7 mouse cellular contexts compared by ENCODE assay signal in genomic region chr11:70000396-70000898, GRCm38 (mm10). TPM values are rescaled to one million over a fixed set of nuclear protein-coding genes. Genes with fewer than 3 reads are reported as not detected.
DNase-seq lines count a peak whose midpoint lies in the region; ATAC-seq lines count a peak whose summit lies in the region.

Dvl2 (plus strand) TSS chr11:70000595.

- no peaks in the 10 kb centered on the region for H3K27me3 ChIP-seq in intestine, embryonic 16.5 days (replicated peaks; ENCODE audit: control insufficient read depth, insufficient read depth, low read length)
- H3K27me3 ChIP-seq in limb, embryonic 11.5 days (ENCODE audit: control insufficient read depth, insufficient read depth, low read length), result no peaks in the 10 kb centered on the region
- no peaks in the 10 kb centered on the region for H3K27me3 ChIP-seq in midbrain, embryonic 14.5 days (ENCODE audit: control insufficient read depth, insufficient read depth, low read length)

- peak within 1 kb of the TSS; percentile 84 for H3K4me3 ChIP-seq in intestine, embryonic 16.5 days (ENCODE audit: low read length)
- peak within 1 kb of the TSS; percentile 78 for H3K4me3 ChIP-seq in limb, embryonic 11.5 days (ENCODE audit: low read depth, low read length)
- peak within 1 kb of the TSS; percentile 83 for H3K4me3 ChIP-seq in midbrain, embryonic 14.5 days (replicated peaks; ENCODE audit: low read depth, low read length)

- peak within 1 kb of the TSS; percentile 82 for H3K4me2 ChIP-seq in intestine, embryonic 16.5 days (ENCODE audit: low read depth, low read length)
- peak within 1 kb of the TSS; percentile 90 for H3K4me2 ChIP-seq in limb, embryonic 11.5 days (ENCODE audit: low read depth, severe bottlenecking)
- H3K4me2 ChIP-seq in midbrain, embryonic 14.5 days (ENCODE audit: low read length), result peak within 1 kb of the TSS; percentile 85

- WGBS in intestine, embryonic 16.5 days, result under 1% methylated on average over 48 of the region's 48 CpGs
- under 1% methylated on average over 48 of the region's 48 CpGs for WGBS in limb, embryonic 11.5 days
- under 1% methylated on average over 48 of the region's 48 CpGs for WGBS in midbrain, embryonic 14.5 days

- ATAC-seq in intestine, embryonic 16.5 days, result peak; percentile 57
- peak; percentile 59 for ATAC-seq in limb, embryonic 11.5 days (ENCODE audit: insufficient number of reproducible peaks, low FRiP score, low TSS enrichment, low read depth)
- peak; percentile 72 for ATAC-seq in midbrain, embryonic 14.5 days (ENCODE audit: low FRiP score, low TSS enrichment)

- peak within 1 kb of the TSS; percentile 96 for H3K27ac ChIP-seq in intestine, embryonic 16.5 days (ENCODE audit: low read length)
- H3K27ac ChIP-seq in limb, embryonic 11.5 days (replicated peaks; ENCODE audit: low read depth, low read length), result peak within 1 kb of the TSS; percentile 93
- H3K27ac ChIP-seq in midbrain, embryonic 14.5 days (replicated peaks; ENCODE audit: low read depth, low read length), result peak within 1 kb of the TSS; percentile 96

- peaks cover 16% of the 10 kb centered on the region for H3K36me3 ChIP-seq in intestine, embryonic 16.5 days (ENCODE audit: control insufficient read depth, insufficient read depth, low read length)
- peaks cover 20% of the 10 kb centered on the region for H3K36me3 ChIP-seq in limb, embryonic 11.5 days (ENCODE audit: control insufficient read depth, insufficient read depth, low read length)
- H3K36me3 ChIP-seq in midbrain, embryonic 14.5 days (ENCODE audit: control insufficient read depth, insufficient read depth, low read length), result peaks cover 31% of the 10 kb centered on the region

- H3K9me3 ChIP-seq in intestine, embryonic 16.5 days (ENCODE audit: control insufficient read depth, low read length), result no peaks in the 10 kb centered on the region
- H3K9me3 ChIP-seq in limb, embryonic 11.5 days (ENCODE audit: control insufficient read depth, low read length), result no peaks in the 10 kb centered on the region
- no peaks in the 10 kb centered on the region for H3K9me3 ChIP-seq in midbrain, embryonic 14.5 days (ENCODE audit: control insufficient read depth, low read length)

- peak within 1 kb of the TSS; percentile 91 for H3K9ac ChIP-seq in intestine, embryonic 16.5 days (ENCODE audit: low read depth, low read length)
- peak within 1 kb of the TSS; percentile 69 for H3K9ac ChIP-seq in limb, embryonic 11.5 days (ENCODE audit: low read length)
- H3K9ac ChIP-seq in midbrain, embryonic 14.5 days (replicated peaks; ENCODE audit: low read length), result peak within 1 kb of the TSS; percentile 67

- peaks cover 21% of the 10 kb centered on the region for H3K4me1 ChIP-seq in intestine, embryonic 16.5 days (ENCODE audit: control insufficient read depth, insufficient read depth, low read length)
- H3K4me1 ChIP-seq in limb, embryonic 11.5 days (ENCODE audit: control insufficient read depth, insufficient read depth, low read length), result peaks cover 14% of the 10 kb centered on the region; the same call in 1 of the 2 replicates
- H3K4me1 ChIP-seq in midbrain, embryonic 14.5 days (ENCODE audit: control insufficient read depth, insufficient read depth, low read length), result peaks cover 32% of the 10 kb centered on the region

- DNase-seq in adrenal gland, postnatal 10 days, result peak; percentile 95
- peak; percentile 94 for DNase-seq in embryo, embryonic 9.5 days (ENCODE audit: extremely low spot score)
- DNase-seq in gastrocnemius, postnatal 4 days (ENCODE audit: low spot score in 2 of 2), result peak; percentile 83 to 92
- DNase-seq in limb, embryonic 11.5 days (ENCODE audit: low spot score), result peak; percentile 95
- peak; percentile 96 for DNase-seq in midbrain, embryonic 14.5 days
- DNase-seq in spleen, adult 18-20 months, result peak; percentile 84 to 86

RNA-seq across cellular contexts. Expression of gene Dvl2, which starts in this region (rescaled TPM):
- 10 to 100 TPM; 15.7 to 23.0 TPM for total RNA-seq in adrenal gland, postnatal 10 days (2021)
- total RNA-seq in gastrocnemius, postnatal 4 days (2021), result 10 to 100 TPM; 19.1 to 22.8 TPM
- polyA plus RNA-seq in intestine, embryonic 16.5 days (2015; fragmentation: Nextera tagmentation; extraction: Ambion mirVana), result 23.8 and 26.0 TPM in 2 replicates
- 47.3 and 52.0 TPM in 2 replicates for polyA plus RNA-seq in limb, embryonic 11.5 days (2014; fragmentation: Nextera tagmentation; extraction: Ambion mirVana)
- 22.9 and 23.0 TPM in 2 replicates for polyA plus RNA-seq in midbrain, embryonic 14.5 days (2014; fragmentation: Nextera tagmentation; extraction: Ambion mirVana)

Comparison
In these comparisons a context has a peak if more than half of its experiments do, and no peak if none do; other contexts are left out.
1. Peak in every context shown above with its lines: DNase-seq, ATAC-seq, H3K4me3 ChIP-seq and H3K27ac ChIP-seq.